Mouse (Mus musculus): Measurements from ENCODE around the gene Zc3h18. TPM values are rescaled to one million over a fixed set of nuclear protein-coding genes. Genes with fewer than 3 reads are reported as not detected.

Gene Zc3h18
- polyA plus RNA-seq, 1 experiment = 29.1 TPM

DNA sequence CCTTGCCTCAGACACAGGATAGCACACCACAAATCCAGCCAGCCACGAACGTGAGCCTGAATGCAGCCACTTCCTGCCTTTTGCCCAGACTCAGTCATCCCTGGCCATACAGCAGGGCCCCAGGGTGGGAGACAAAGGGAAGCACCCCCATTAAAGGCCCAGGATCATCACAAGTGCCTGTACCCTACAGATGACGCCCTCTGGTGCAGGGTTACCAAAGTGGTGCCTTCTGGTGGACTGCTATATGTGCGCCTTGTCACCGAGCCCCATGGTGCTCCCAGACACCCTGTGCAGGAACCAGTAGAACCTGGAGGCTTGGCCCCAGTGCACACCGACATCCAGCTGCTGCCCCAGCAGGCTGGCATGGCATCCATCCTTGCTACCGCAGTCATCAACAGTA lies 42.9 kb upstream of the Zc3h18 start:
- H3K4me3 ChIP-seq (ENCODE audit: extremely low read depth, insufficient read depth, insufficient read length) = no peak overlapping the region
- WGBS = 93% methylated on average over 7 of the region's 7 CpGs
- H3K27me3 ChIP-seq (ENCODE audit: control insufficient read depth, insufficient read depth, low read length) = no peaks in the 10 kb centered on the region
- H3K27ac ChIP-seq (ENCODE audit: insufficient read depth, low read length) = no peak overlapping the region
- DNase-seq (ENCODE audit: low read depth in 1 of 2, low spot score in 2 of 2) = no peak
- no peaks in the 10 kb centered on the region; the same call in 1 of the 2 replicates for H3K4me1 ChIP-seq (ENCODE audit: control insufficient read depth, insufficient read depth, insufficient read length)
- no peak for TF ChIP-seq CTCF (IDR thresholded peaks at IDR 0.05; ENCODE audit: extremely low read depth, insufficient read depth, insufficient read length, insufficient replicate concordance)
- TF ChIP-seq POLR2A (IDR thresholded peaks at IDR 0.05; ENCODE audit: low read depth, low read length) = no peak
- H3K36me3 ChIP-seq (ENCODE audit: control insufficient read depth, insufficient read depth, low read length) = peaks cover 25% of the 10 kb centered on the region

DNA sequence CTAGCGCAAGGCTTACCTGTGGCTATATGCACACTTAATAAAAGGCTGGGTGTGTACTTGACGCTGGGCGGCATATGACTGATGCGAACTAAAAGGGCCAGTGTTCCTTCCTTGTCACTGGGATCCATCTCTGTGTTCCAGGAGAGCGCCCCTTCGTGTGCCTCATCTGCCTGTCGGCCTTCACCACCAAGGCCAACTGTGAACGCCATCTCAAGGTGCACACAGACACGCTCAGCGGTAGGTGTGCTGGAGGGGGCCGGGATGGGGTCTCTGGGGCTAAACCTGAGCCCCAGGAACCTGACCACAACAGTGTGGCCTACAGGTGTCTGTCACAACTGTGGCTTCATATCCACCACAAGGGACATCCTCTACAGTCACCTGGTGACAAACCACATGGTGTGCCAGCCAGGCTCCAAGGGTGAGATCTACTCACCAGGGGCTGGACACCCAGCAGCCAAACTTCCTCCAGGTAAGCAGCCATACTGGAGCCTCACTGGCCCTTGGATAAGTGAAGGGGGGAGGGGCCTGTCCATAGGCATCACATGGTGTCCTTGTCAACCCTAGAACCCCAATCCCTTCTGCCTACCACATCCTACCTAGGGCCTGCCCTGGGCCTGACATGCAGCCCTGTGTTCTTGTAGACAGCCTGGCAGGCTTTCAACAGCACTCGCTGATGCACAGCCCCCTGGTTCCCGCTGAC lies 41.5 kb upstream of the Zc3h18 start:
- Histone ChIP-seq H3K36me3 (ENCODE audit: control insufficient read depth, insufficient read depth, low read length) (peaks cover 25% of the 10 kb centered on the region), H3K27me3 (ENCODE audit: control insufficient read depth, insufficient read depth, low read length) (no peaks in the 10 kb centered on the region), H3K27ac (ENCODE audit: insufficient read depth, low read length) (no peak overlapping the region), H3K4me3 (ENCODE audit: extremely low read depth, insufficient read depth, insufficient read length) (no peak overlapping the region), H3K4me1 (ENCODE audit: control insufficient read depth, insufficient read depth, insufficient read length) (no peaks in the 10 kb centered on the region; the same call in 1 of the 2 replicates)
- WGBS = 95% methylated on average over 13 of the region's 13 CpGs
- DNase-seq (ENCODE audit: low read depth in 1 of 2, low spot score in 2 of 2) = no peak
- TF ChIP-seq POLR2A (IDR thresholded peaks at IDR 0.05; ENCODE audit: low read depth, low read length) (no peak), CTCF (IDR thresholded peaks at IDR 0.05; ENCODE audit: extremely low read depth, insufficient read depth, insufficient read length, insufficient replicate concordance) (no peak)

DNA sequence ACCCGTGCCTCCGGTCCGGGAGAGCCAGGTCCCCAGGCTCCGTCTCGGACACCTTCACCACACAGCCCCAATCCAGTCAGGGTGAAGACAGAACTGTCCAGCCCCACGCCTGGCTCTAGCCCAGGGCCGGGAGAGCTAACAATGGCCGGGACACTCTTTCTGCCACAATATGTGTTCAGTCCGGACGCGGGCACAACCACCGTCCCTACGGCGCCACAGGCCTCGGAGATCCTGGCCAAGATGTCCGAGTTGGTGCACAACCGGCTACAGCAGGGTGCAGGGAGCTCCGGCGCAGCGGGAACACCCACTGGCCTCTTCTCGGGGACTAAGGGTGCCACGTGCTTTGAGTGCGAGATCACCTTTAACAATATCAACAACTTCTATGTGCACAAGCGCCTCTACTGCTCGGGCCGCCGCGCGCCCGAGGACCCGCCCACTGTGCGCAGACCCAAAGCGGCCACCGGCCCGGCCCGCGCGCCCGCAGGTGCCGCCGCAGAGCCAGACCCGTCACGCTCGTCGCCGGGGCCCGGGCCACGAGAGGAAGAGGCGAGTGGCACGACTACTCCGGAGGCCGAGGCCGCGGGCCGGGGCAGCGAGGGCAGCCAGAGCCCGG lies 40.7 kb upstream of the Zc3h18 start:
- Histone ChIP-seq H3K4me1 (ENCODE audit: control insufficient read depth, insufficient read depth, insufficient read length) (no peaks in the 10 kb centered on the region; the same call in 1 of the 2 replicates), H3K36me3 (ENCODE audit: control insufficient read depth, insufficient read depth, low read length) (peaks cover 25% of the 10 kb centered on the region), H3K27me3 (ENCODE audit: control insufficient read depth, insufficient read depth, low read length) (no peaks in the 10 kb centered on the region), H3K4me3 (ENCODE audit: extremely low read depth, insufficient read depth, insufficient read length) (no peak overlapping the region), H3K27ac (ENCODE audit: insufficient read depth, low read length) (no peak overlapping the region)
- no peak for TF ChIP-seq POLR2A (IDR thresholded peaks at IDR 0.05; ENCODE audit: low read depth, low read length)
- TF ChIP-seq CTCF (IDR thresholded peaks at IDR 0.05; ENCODE audit: extremely low read depth, insufficient read depth, insufficient read length, insufficient replicate concordance) = no peak
- DNase-seq (ENCODE audit: low read depth in 1 of 2, low spot score in 2 of 2) = no peak
- WGBS = 98% methylated on average over 57 of the region's 57 CpGs

DNA sequence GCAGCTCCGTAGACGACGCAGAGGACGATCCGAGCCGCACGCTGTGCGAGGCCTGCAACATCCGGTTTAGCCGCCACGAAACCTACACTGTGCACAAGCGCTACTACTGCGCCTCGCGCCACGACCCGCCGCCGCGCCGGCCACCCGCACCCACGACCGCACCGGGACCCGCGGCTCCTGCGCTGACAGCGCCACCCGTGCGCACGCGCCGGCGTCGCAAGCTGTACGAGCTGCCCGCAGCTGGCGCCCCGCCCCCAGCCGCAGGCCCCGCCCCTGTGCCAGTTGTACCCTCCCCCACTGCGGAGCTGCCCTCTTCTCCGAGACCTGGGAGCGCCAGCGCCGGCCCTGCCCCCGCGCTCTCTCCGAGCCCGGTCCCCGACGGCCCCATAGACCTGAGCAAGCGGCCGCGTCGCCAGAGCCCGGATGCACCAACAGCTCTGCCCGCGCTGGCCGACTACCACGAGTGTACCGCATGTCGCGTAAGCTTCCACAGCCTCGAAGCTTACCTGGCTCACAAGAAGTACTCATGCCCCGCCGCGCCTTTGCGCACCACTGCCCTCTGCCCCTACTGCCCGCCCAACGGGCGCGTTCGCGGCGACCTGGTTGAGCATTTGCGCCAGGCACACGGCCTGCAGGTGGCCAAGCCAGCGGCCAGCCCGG lies 40.0 kb upstream of the Zc3h18 start:
- Histone ChIP-seq H3K36me3 (ENCODE audit: control insufficient read depth, insufficient read depth, low read length) (peaks cover 25% of the 10 kb centered on the region), H3K27ac (ENCODE audit: insufficient read depth, low read length) (no peak overlapping the region), H3K4me1 (ENCODE audit: control insufficient read depth, insufficient read depth, insufficient read length) (no peaks in the 10 kb centered on the region), H3K4me3 (ENCODE audit: extremely low read depth, insufficient read depth, insufficient read length) (no peak overlapping the region), H3K27me3 (ENCODE audit: control insufficient read depth, insufficient read depth, low read length) (no peaks in the 10 kb centered on the region)
- TF ChIP-seq POLR2A (IDR thresholded peaks at IDR 0.05; ENCODE audit: low read depth, low read length) = no peak
- no peak for TF ChIP-seq CTCF (IDR thresholded peaks at IDR 0.05; ENCODE audit: extremely low read depth, insufficient read depth, insufficient read length, insufficient replicate concordance)
- no peak for DNase-seq (ENCODE audit: low read depth in 1 of 2, low spot score in 2 of 2)
- WGBS = 92% methylated on average over 81 of the region's 81 CpGs

DNA sequence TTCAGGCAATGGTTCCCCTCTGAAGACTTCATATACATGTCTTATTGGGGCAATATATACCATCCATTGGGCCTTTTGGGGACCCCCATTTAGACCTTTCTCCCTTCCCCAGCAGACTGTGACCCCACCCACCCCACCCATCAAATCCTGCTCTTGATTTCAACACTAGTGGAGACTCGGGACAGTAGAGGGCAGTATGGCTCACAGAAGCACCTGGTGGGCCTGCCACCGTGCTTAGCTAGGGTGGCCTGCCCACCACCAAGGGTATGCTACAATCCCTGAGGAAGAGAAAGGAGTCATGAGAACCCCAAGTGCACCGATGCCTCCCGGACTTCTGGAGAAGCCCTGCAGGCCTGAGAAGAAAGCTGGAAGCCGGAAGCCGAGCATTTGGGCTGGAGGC lies 37.6 kb upstream of the Zc3h18 start:
- 72% methylated on average over 6 of the region's 6 CpGs for WGBS
- Histone ChIP-seq H3K36me3 (ENCODE audit: control insufficient read depth, insufficient read depth, low read length) (peaks cover 24% of the 10 kb centered on the region), H3K4me1 (ENCODE audit: control insufficient read depth, insufficient read depth, insufficient read length) (peaks cover 11% of the 10 kb centered on the region; the same call in 1 of the 2 replicates), H3K27me3 (ENCODE audit: control insufficient read depth, insufficient read depth, low read length) (no peaks in the 10 kb centered on the region), H3K4me3 (ENCODE audit: extremely low read depth, insufficient read depth, insufficient read length) (no peak overlapping the region), H3K27ac (ENCODE audit: insufficient read depth, low read length) (no peak overlapping the region)
- TF ChIP-seq CTCF (IDR thresholded peaks at IDR 0.05; ENCODE audit: extremely low read depth, insufficient read depth, insufficient read length, insufficient replicate concordance) = no peak; the same call in 1 of the 2 replicates
- no peak for TF ChIP-seq POLR2A (IDR thresholded peaks at IDR 0.05; ENCODE audit: low read depth, low read length)
- DNase-seq (ENCODE audit: low read depth in 1 of 2, low spot score in 2 of 2) = no peak

DNA sequence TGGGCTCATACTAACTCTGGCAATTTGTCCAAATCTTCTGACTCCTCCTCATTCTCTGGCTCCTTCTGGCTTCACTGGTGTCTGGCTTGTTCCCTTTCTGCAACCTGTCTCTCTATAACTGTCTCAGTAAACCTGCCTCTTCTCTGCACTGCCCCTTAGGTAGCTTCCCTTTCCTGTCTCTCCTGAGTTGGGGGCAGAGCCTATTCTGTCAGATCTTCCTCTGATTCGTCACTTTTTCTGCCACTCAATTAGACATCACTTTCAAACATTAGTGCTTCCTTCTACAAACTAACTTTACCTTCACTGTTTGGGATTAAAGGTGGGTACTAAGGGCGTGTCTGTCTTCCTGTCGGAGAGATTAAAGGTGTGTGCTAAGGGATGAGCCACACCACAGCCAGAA lies 35.6 kb upstream of the Zc3h18 start:
- Histone ChIP-seq H3K4me3 (ENCODE audit: extremely low read depth, insufficient read depth, insufficient read length) (no peak overlapping the region), H3K27me3 (ENCODE audit: control insufficient read depth, insufficient read depth, low read length) (no peaks in the 10 kb centered on the region), H3K4me1 (ENCODE audit: control insufficient read depth, insufficient read depth, insufficient read length) (peaks cover 20% of the 10 kb centered on the region; the same call in 1 of the 2 replicates), H3K36me3 (ENCODE audit: control insufficient read depth, insufficient read depth, low read length) (peaks cover 11% of the 10 kb centered on the region), H3K27ac (ENCODE audit: insufficient read depth, low read length) (no peak overlapping the region)
- no peak for DNase-seq (ENCODE audit: low read depth in 1 of 2, low spot score in 2 of 2)
- 90% methylated on average over 3 of the region's 3 CpGs for WGBS
- no peak for TF ChIP-seq CTCF (IDR thresholded peaks at IDR 0.05; ENCODE audit: extremely low read depth, insufficient read depth, insufficient read length, insufficient replicate concordance)
- TF ChIP-seq POLR2A (IDR thresholded peaks at IDR 0.05; ENCODE audit: low read depth, low read length) = no peak
